Mouse (Mus musculus) layer of hippocampus, adult 9-11 months (tissue): ENCODE results near the gene 2900026A02Rik.

Experiments used
- DNase-seq: peaks from one replicate; pipeline ENCODE4 v3.0.0; 2022

The 2900026A02Rik gene

DNA sequence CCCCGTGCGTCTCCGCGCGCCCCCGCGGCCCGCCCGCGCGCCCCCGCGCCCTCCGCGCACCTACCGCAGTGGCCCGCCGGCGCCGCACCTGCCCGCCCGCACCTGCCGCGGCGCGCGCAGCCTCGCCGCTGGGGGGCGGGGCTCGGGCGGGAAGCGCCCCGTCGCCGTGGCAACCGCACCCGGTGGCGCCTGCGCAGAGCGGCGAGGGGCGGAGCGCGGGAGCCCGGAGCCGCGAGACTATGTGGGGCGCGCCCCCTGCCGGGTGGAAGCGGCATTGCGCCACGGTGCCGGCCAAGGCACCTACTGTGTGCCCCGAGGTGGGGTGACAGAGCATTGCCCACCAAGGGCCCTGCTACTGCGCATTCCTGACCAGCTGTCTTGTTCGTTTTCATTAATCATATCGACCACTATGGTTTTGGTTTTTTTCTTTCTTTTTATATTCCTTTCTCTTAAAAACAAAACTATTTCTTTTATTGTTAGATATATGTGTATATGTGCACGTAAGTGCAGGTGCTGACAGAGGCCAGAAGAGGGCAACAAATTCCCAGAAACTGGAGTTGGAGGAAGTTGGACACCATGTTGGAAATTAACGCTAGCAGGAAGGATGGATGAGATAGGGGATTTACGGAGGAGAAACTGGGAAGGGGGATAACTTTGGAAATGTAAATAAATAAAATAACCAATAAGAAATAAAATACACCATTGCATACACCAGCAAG lies at the start of gene 2900026A02Rik:
Gene 2900026A02Rik, minus strand, starts transcription at position 90 of the 719 bp plus-strand sequence.
- peak; percentile 68 for DNase-seq

DNA sequence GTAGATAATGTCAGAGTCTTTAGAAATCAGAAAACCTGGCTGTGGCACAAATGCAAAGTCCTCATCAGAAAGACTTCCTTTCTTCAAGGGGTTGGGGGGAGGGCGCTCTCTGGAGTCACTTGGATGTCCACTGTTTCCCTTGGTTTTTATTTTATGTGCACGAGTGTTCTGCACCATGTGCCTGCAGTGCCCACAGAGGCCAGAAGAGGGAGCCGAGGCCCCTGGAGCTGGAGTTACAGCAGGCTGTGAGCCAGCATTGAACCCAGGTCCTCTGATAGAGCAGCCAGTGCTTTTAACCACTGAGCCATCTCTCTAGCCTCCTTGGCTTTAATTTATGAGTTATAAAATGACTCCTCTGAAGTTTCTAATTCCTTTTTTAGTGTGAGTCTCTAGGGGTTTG lies 49.0 kb upstream of the 2900026A02Rik start:
- no peak for DNase-seq

DNA sequence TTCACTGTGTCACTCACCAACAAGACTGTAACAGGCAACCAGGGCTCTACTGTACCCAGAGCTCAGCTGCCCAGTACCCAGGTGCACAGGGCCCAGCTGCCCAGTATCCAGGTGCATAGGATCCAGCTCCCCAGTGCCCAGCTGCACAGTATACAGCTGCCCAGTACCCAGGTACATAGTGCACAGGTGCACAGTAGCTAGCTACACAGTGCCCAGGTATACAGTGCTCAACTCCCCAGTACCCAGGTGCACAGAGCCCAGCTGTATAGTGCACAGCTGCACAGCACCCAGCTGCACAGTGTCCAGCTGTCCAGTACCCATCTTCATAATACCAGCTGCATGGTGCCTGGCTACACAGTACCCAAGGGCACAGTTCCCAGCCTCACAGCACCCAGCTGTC lies 47.2 kb upstream of the 2900026A02Rik start:
- no peak for DNase-seq

- DNase-seq: no peak
These were observed 44.6 kb upstream of the 2900026A02Rik start for GRCm38 (mm10) chr5:113265637-113266036.

GRCm38 (mm10) chr5:113250806-113251205 lies 29.8 kb upstream of the 2900026A02Rik start:
- peak; percentile 57 for DNase-seq

DNA sequence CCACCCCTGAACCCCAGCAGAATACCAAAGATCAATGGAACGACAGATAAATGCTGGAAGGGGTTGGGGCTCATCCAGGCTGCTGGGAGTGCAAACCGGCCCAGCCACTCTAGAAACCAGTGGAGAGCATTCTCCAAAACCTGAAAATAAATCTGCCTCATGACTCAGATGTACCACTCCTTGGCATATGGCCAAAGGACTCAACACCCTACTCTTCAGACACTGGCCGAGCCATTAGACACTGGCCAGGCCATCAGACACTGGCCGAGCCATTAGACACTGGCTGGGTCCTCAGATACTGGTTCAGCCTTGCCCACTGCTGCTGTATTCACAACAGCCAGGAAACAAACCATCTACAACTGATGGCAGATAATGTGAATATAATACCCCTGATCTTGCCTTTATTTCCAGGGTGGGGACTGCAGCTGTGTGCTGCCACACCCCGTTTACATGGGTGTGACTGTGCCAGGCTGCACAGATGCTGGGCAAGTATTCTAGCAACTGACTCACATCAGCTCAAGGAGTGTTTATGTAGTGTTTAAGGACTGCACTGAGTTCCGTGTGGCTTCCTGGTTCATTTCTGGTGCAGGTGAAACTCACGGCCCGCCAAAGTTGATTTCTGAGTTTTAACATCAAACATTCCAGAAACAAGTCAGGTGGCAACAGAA lies 28.4 kb upstream of the 2900026A02Rik start:
- no peak for DNase-seq

GRCm38 (mm10) chr5:113230196-113230595 lies 9.2 kb upstream of the 2900026A02Rik start:
- no peak for DNase-seq

DNA sequence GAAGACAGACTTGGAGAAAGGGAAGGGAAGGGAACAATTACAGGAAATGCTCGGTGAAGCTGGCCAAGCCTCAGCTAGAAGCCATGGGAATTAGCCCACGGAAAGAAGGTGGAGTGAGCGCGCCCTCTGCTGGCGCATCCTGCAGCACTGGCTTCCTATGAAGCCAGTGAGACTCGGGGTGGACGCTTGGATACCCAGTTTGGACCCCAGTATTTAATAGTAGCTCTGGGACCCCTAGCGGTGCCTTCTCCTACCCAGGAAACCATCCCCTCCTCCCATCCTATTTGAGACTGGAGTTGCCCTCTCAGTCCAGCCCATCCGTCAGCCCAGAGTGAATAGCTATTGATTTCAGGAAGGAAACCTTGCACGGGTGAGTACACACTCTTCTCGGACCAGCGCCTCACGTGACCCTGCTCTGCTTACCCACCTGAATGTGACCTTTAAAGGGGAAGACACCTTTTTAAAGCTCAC lies 5.6 kb upstream of the 2900026A02Rik start, which contains the start of gene Tmem211:
Gene Tmem211, plus strand, starts transcription at position 278 of the 471 bp plus-strand sequence.
- DNase-seq: peak; percentile 71

DNA sequence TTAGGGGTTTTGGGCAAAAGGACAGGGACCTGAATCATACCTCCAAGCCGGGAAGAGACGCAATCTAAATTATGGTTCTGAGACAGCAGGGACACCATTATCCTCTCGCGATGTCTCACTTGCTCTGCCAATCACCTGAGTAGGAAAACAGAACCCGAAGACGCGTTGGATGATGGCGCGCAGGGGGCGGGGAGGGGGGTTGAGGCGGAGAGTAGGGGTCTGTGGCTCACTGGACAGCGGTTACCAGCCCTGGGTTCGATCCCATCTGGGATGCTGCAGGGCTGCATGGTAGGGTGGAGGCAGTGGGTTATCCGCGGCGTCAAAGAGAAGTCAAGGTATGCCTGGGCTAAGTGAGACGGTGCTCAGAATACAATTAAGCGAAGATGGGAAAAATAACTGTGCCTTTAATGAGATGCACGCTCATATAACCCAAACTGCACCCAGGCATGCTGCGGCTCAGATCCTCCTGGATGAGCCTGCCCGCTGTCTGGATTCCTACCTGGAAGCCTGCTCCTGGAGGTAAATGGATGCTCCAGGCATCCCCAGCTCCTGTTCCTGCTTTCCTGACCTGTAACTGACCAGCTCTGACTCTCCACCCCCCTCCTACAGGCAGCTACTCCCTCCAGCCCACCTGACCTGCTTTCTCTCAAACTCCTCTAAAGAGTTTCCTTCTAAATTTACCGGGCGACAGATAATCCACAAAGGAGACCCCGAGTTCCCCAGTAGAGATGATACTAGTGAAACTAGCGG lies 4.8 kb upstream of the 2900026A02Rik start:
- no peak for DNase-seq

DNA sequence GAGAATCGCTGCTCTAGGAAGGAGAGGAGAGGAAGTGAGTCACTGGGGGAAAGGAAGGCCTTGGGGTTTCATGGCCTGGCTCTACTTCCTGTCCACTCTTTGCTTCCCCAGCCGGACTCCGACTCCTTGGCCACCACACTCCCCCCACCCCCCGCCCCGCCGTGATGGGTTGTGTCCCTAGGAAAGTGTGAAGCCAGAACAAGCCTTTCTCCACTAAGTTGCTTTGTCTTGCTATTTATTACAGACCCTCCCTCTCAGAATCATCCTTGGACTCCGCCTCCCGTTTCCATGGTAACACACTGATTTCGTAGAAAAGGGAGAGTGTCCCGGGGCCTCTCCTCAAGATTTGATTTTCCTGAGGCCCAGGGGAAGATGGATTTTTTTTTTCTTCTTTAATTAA lies 4.2 kb upstream of the 2900026A02Rik start:
- no peak for DNase-seq

DNA sequence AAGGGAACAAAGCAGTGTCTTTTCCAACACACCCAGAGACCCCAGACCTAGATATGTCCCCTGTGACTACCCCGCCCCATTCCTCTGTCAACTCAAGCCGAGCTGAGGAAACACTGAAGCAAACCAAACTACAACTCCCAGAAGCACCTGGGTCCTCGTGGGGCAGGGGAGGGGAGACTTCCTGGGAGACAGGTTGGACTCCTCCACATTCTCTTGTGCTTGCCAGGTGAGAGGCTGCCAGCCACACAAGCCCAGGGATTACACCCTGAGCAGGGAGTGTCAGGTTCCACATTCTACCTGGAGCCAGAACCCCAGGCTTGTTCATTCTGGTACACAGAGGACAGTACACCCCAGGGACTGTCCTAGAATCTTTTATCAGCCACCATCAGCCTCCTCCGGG lies 2.9 kb upstream of the 2900026A02Rik start:
- no peak for DNase-seq

GRCm38 (mm10) chr5:113220383-113221146 lies 471 bp downstream of the 2900026A02Rik start:
- no peak for DNase-seq

GRCm38 (mm10) chr5:113219876-113220275 lies 1.2 kb downstream of the 2900026A02Rik start:
- DNase-seq: no peak

DNA sequence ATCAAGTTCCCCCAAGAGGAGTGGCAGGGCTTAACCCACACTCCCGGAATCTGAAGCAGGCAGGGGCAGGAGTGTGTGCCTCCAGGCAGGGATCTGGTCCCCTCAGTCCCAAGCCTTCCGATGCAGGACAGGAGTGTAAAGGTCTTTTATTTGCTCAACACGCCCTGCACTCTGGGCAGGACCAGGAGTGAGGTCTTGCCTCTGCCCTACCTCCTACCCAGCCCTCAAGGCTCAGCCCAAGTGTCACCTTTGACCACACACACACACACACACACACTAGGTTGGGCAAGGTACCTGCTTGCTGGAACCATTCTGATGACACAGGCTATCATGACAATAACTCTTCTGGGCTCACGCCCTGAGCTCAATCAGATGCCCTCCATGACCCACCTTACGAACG lies 1.6 kb downstream of the 2900026A02Rik start:
- DNase-seq: no peak

- DNase-seq: no peak
These were observed 2.3 kb downstream of the 2900026A02Rik start for GRCm38 (mm10) chr5:113218617-113219235.

DNA sequence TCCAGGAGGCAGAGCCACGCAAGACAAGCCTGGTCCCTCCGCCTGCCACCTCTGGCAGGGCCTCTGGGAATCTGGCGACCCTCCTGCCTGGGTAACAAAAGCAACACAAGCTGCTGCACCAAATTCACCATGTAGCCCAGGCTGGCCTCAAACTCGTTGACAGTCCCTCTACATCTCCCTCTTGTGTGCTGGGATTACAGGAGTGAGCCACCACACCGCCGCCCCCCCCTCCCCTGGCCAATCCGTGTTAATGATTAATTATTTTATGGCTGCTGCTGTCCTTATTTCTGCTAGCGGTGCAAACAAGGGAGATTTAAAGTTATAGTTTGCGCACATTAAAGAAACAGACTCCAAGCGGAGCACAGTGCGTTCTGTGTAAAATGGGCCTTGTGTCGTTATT lies 4.0 kb downstream of the 2900026A02Rik start:
- no peak for DNase-seq

- DNase-seq: no peak
These were observed 4.6 kb downstream of the 2900026A02Rik start for GRCm38 (mm10) chr5:113216328-113216960.

GRCm38 (mm10) chr5:113215610-113216011 lies 5.4 kb downstream of the 2900026A02Rik start:
- no peak for DNase-seq

DNA sequence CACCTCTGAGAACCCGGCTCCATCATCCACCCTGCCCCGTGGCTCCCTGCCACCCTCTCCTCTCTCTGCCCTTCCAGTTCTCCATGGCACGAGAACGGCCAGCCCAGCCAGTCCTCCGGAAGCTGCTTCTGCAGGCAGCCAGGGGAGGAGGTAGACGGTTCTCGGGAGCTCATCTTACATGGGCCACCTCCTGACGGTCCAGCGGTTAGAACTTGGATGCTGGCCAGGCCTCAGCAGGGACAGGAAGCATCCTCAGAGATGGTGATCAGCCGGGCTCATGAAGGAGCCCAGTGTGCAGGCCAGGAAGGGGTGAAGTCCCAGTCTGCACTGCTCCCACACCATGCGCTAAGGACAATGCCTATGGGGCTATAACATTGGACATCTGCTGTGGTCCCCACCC lies 6.6 kb downstream of the 2900026A02Rik start:
- no peak for DNase-seq

DNA sequence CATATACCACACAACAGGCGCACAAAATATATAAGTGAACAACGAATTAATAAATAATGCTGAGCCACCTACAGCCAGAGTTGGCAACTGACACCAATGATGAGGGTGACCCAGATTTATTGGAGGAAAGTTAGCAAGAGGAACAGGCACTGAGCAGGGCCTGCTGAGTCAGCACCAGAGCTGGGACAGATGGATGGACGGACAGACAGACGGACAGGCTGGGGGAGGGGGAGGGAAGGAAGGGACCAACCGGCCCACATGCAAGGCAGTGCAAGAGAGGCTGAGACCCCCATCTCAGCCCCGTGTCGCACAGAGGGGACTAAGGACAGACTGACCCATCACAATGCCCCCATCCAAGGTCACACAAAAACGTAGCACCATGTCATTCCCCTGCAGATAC lies 7.0 kb downstream of the 2900026A02Rik start:
- DNase-seq: no peak

- no peak for DNase-seq
These were observed 8.7 kb downstream of the 2900026A02Rik start for GRCm38 (mm10) chr5:113212156-113212835.
